Mouse (Mus musculus) layer of hippocampus, adult 8-10 months (tissue): ENCODE results near the gene Ipmk. TPM values are rescaled to one million over a fixed set of nuclear protein-coding genes. Genes with fewer than 3 reads are reported as not detected.

Source experiments
- total RNA-seq, 4 experiments: library from RNA; stranded (reverse); gene quantifications; 2 replicates each; pipeline ENCODE4 v1.2.4; 2022

Gene Ipmk
- total RNA-seq, 4 experiments from 2014 or later, result 35.0 to 41.8 (median 37.4) TPM

Other genes with a start within 250 kb of the Ipmk start
- 1 to 10 TPM; 4.8 to 7.1 (median 5.3) TPM for gene Bicc1, start 188.1 kb upstream of the Ipmk start, total RNA-seq
- gene Tfam, start 109.5 kb upstream of the Ipmk start, total RNA-seq, result 10 to 100 TPM; 40.2 to 54.4 (median 44.8) TPM
- 10 to 100 TPM; 48.3 to 51.1 (median 49.1) TPM for gene Ube2d1, start 62.5 kb upstream of the Ipmk start, total RNA-seq
- gene Cisd1, start 2.8 kb upstream of the Ipmk start, total RNA-seq, result 100 to 1,000 TPM; 117 to 140 (median 130) TPM